Mouse (Mus musculus) E14TG2a.4 (cell line): Measurements from ENCODE around the gene Dpp9.

Source experiments
- CTCF ChIP-seq: conservative IDR thresholded peaks from 2 replicates; pipeline ENCODE4 v1.5.1; 2014; ENCODE audit warnings: low read length
- POU5F1 ChIP-seq: IDR thresholded peaks from 2 replicates; pipeline ENCODE4 v1.6.1; 2014; ENCODE audit warnings: low read length, borderline replicate concordance

DNA sequence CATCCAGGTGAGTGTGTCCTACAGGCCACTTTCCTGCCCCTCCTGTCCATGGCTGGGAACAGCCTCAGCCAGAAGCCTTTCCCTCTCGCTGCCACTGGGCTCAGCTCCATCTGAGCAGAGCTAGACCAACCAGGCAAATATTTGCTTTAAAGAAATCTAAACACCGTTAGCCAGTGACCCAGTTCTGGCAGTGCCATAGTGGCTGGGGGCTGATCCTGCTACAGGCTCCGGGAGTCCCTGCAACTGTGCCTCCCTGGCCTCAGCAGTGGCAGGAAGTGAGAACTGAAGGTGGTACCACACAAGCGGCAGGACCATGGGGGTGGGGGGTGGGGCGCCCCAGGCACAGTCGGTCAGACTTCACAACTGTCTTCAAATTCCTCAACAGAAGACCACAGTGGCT lies 6.0 kb downstream of the Dpp9 start:
- TF ChIP-seq CTCF (no peak), POU5F1 (no peak)
